Mouse (Mus musculus): ENCODE measurements around the gene Rsrp1.
"Not testable (repeated sequence)": the region's sequence is repeated elsewhere in the genome, so short reads cannot be mapped to it uniquely, and the experiment has no call there.

The Rsrp1 gene
- long read RNA-seq, experiment 1, transcript Rsrp1-201 (5 exons, 1,749 nt): minor isoform, 39 of 150 reads
- long read RNA-seq, experiment 1, transcript Rsrp1-204 (4 exons, 3,051 nt): major isoform, 77 of 150 reads
- long read RNA-seq, experiment 1, partial matches to known transcripts: 19 of 150 reads
- long read RNA-seq, experiment 1, other reads (novel, unspliced or antisense): 15 of 150 reads
- long read RNA-seq, experiment 2, transcript Rsrp1-201 (5 exons, 1,749 nt): major isoform, 118 of 211 reads
- long read RNA-seq, experiment 2, transcript Rsrp1-204 (4 exons, 3,051 nt): minor isoform, 55 of 211 reads
- long read RNA-seq, experiment 2, partial matches to known transcripts: 28 of 211 reads
- long read RNA-seq, experiment 2, other reads (novel, unspliced or antisense): 10 of 211 reads

DNA sequence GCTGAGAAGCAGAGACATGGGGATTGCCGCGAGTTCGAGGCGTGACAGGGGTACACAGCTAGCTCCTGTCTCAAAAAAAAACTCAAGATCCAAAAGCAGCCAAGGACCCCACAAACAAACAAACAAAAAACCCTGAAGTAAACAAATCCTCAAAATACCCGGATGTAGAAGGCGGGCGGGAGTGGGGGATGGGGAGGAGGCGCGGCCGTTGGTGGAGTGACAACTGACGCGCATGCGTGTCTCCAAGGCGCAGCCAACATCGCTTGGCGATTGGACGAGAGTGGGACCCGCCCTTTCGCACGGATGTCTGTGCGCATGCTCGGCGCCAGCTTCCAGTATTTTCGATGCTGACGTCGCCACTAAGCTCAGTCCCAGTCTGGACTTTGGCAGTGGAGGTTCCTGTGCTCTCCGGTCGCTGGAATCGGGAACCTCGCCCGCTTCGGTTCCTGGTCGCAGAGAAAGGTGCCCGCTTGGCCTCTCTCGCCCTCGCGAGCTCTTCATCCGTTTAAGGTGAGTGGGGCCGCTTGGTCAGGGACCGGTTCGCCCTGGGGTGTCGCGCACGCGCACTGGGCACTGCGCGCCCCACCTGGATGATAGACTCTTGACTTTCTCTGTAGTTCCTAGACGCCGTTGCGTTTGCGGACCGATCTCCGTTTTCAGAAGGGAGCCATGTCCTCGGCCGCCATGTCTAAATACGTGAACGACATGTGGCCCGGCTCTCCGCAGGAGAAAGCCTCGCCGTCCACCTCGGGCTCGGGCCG is at the start of gene Rsrp1:
TSS of gene Rsrp1 (plus strand) at position 335 of the 761 bp plus-strand sequence.
- intact Hi-C loops (cut with DNase I): no loop called here

DNA sequence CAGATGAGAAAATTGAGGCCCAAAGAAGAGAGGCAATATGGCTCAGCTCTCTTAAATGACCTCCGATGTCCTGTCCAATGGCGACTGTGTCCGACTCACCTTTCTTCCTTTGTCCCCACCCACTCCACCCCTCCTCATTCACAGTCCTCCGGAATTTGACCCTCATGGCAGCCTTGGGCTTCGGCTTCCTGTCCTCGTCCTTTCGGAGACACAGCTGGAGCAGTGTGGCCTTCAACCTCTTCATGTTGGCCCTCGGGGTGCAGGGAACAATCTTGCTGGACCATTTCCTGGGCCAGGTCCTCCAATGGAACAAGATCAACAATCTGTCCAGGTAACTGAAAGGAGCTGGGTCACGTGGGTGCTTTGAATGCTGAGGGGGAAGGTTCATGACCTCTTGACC is 47.2 kb upstream of the Rsrp1 start:
- intact Hi-C loops (cut with DNase I): loop anchor here (5.0 kb wide), 1 partner anchor 84 kb away; no protein-coding TSS in a partner anchor

DNA sequence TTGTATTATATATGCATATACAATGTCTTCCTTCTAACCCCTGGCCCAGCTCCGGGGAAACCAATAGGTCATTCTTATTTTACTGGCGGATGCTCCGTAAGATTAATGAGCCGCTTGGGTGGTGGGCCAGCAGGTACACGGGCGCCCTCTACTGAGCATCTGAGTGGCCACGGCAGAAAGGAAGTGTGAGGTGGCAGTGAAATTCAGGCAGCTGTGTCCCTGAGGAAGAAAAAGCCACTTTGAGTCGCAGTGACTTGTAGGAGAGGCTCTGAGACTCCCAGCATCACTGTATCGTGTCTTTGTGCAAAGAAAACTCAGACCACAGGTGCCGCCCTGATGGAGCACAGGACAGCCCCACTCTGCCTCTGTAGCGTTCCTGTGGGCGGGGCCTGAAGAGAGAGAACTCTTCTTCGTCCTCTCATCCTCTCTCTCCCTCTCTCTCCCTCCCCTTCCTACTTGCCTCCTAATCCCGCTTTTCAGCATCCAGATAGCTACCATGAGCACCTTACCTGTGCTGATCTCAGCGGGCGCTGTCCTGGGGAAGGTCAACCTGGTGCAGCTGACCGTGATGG is 43.9 kb upstream of the Rsrp1 start:
- intact Hi-C loops (cut with DNase I): loop anchor here (5.0 kb wide), 1 partner anchor 87 kb away; no protein-coding TSS in a partner anchor

DNA sequence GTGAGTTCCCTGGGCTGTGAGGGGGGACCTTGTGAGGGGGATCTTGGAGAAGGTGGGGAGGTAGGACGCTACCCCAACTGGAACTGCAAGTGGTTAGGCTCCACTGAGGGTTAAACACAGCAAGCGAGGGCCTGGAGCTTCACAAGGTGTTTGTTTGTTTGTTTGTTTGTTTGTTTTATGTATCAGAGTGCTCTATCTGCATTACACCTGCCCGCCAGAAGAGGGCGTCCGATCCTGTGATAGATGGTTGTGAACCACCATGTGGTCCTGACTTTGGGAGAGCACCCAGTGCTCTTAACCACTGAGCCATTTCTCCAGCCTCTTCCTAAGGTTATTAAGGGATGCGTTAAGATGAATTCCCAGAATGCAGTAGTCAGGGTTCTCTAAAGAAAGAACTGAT is 43.4 kb upstream of the Rsrp1 start:
- intact Hi-C loops (cut with DNase I): no loop called here

DNA sequence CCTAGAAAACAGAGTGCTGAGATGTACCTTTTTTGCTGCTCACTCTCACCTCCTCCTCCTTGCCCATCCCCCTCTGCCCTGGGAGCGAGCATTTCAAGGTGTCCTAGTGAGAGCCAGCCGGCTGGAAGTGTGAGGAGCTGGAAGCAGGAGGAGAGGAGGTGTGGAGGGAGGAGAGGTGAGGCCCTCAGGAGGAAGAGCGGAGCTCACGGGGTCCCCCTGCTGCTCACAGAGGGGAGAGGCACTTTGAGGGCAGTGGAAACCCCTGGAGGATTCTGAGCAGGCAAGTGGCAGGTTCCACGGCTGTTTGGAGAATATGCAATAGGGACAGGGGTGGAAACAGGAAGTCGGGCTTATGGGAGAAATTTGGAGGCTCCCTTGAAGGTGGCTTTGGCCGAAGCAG is 40.1 kb upstream of the Rsrp1 start:
- intact Hi-C loops (cut with DNase I): no loop called here

DNA sequence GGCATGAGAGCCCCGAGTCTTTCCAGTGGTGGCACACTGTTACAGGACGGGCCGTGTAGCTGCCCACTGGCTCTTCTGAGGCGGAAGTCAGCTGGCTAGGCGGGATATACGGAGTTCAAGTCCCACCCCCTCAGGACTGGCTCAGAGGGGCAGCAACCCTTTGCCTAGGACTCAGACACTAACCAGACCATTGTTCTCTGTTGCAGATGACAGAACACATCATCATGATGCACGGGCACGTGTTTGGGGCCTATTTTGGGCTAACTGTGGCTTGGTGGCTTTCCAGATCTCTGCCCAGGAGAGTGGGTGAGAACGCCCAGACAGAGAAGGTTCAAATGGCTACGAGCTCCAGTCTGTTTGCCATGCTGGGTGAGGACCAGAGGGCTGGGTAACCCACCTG is 39.6 kb upstream of the Rsrp1 start:
- intact Hi-C loops (cut with DNase I): no loop called here

DNA sequence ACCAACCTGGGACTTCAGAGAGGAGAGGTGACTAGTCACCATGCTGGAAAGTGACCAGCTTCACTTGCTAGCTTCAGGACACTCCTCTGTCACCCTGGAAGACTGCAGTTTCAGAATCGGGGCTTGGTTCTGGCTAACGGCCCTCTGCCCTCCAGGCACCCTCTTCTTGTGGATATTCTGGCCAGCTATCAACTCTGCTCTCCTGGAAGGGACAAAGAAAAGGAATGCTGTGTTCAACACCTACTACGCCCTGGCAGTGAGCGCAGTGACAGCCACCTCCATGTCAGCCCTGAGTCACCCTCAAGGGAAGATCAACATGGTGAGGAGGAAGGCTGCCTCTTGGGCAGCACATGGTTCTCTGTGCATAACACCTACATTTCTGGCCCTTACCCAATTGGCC is 39.0 kb upstream of the Rsrp1 start:
- intact Hi-C loops (cut with DNase I): no loop called here

DNA sequence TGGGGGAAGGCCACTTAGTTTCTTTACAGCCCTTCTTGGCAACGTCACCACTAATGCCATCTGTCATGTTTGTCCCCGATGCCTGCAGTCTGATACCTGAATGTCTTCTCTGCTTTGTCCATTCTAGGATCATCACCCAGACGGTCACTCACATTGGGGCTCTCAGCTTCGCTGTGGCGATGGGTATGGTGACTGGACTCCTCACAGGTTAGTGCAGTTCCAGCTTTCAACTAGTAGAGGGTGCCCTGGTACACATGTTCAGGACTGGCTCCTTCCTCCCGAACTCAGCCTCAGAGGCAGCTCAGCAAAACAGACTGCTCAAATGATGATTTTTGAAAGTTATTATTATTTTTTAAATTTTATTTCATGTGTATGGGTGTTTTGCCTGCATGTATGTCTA is 31.3 kb upstream of the Rsrp1 start:
- intact Hi-C loops (cut with DNase I): no loop called here

DNA sequence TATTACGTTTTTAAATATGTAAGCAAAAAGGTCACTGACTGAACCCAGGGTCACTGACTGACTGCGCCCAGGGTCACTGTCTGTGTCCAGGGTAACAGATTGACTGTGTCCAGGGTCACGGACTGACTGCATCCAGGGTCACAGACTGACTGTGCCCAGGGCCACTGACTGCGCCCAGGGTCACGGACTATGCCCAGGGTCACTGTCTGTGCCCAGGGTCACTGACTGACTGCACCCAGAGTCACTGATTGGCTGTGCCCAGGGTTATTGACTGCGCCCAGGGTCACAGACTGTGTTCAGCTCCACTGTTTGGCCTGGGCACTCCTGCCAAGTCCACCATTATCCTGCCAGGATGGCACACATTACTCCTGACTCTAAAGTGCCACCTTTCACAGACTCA is 26.1 kb upstream of the Rsrp1 start:
- intact Hi-C loops (cut with DNase I): no loop called here

DNA sequence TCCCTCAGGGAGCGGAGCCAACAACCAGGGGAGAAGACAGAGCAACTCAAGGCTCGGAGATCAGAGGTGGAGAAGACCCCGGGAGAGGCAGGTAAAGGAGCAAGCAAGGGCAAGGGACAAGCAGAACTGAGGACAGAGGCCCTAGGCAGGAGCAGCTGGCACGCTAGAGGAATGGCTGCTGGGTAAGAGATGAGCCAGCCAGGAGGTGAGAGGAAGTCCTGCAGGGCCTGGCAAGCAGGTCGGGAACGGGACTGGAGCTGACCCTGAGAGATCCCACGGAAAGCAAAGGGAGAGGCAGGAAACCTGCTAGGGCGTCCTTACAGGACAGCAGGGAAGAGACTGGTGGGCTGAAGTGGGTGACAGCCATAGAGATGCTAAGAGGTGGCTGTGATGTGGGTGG is 22.3 kb upstream of the Rsrp1 start:
- intact Hi-C loops (cut with DNase I): no loop called here

DNA sequence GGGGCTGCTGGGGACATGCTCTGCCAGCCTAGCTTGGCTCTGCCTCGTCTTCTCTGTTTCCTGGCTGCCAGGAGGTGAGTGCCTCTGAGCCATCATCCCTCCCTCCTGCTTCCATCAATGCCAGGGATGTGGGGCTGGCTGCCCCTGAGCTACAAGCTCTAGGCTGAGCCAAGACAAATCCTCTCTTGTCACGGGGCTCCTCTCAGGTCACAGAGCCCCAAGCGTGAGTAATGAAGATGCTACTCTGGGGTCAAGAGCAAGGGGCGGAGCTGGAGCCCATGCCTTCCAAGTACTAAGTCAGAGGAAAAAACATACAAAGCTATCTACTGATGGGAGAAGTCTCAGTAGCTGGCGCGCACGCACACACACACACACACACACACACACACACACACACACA is 20.3 kb upstream of the Rsrp1 start:
- intact Hi-C loops (cut with DNase I): no loop called here

DNA sequence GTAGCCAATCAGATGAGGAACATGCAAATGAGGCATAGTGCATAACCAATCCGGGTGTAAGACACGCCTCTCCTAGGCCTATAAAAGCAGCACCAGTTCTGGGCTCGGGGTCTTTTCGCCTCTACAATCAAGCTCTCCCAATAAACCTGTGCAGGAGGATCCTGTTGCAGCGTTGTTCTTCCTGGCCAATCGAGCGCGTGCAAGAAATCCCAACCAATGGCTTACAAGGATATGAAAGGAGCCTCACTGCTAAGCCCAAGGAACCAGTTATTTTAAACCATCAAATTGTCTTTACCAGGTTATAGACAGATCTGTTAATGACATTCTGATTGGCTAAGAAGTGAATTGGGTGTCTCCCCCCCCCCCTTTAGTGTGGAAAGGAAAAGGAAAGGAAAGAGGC is 12.0 kb upstream of the Rsrp1 start:
- intact Hi-C loops (cut with DNase I): not testable (repeated sequence)

DNA sequence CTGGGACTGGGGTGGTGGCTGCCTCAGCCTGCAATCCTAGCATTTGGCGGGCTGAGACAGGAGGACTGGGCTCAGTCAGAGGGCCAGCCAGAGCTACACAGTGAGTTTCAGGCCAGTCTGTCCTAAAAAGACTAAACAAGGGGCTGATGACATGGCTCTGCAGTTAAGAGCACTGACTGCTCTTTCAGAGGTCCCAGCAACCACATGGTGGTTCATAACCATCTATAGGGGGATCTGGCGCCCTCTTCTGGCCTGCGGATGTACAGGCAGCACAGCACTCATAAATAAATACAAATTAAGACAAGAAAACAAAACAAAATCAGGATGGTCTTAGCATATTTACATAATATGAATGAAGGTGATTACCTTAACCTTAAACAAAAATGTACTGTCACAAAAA is 10.0 kb upstream of the Rsrp1 start:
- intact Hi-C loops (cut with DNase I): no loop called here

DNA sequence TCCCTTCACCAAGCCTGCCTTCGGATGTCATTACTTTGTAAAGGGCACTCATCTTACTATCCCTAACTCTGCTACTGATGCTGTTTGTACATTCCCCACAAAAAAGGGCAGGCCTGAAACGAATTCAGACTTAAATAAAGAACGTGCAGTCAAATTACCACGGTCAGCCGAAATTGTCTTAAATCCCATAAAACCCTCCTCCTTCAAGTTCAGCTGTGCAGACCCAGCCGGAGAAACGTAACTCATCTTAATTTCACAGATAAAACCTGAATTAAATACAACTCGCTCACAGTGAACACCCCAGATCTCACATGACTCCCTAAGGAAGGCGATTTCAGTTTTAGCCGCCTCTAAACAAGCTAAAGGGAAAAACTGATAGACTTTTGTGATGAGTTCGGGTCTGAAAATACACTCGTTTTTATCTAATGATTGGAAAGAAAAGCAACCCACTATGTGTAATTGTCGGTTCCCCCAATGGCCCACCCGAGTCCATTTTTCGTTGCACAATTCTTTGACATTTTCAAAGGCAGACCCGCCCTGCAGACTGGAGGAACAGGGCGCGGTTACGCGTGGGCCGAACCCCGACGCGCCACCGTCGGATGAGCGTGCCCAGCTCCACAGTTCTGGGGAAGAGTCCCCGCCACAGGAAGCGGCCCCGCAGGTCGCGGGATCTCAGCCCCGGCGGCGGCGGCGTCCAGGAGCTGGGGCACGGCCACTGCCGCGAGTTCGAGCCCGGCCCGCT is 9.1 kb upstream of the Rsrp1 start:
- intact Hi-C loops (cut with DNase I): no loop called here

DNA sequence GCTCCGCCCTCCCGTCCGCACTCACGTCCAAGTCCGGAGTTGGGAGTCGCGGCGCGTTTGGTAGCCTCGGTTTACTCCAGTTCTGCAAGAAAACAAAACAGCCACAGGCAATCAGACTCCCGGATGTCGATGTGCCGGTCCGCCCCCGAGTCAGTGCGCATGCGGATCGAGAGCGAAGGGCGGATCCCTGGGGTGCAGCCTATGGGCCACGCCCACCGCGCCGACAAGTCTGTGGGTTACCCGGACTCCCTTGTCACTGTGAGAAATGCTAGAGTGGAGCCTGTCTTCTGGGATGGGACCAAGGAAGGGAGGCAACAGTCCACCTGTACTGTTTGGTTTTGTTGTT is 8.6 kb upstream of the Rsrp1 start, which contains the start of gene Tmem50a:
TSS of gene Tmem50a (minus strand) at position 161 of the 346 bp plus-strand sequence.
- intact Hi-C loops (cut with DNase I): no loop called here

DNA sequence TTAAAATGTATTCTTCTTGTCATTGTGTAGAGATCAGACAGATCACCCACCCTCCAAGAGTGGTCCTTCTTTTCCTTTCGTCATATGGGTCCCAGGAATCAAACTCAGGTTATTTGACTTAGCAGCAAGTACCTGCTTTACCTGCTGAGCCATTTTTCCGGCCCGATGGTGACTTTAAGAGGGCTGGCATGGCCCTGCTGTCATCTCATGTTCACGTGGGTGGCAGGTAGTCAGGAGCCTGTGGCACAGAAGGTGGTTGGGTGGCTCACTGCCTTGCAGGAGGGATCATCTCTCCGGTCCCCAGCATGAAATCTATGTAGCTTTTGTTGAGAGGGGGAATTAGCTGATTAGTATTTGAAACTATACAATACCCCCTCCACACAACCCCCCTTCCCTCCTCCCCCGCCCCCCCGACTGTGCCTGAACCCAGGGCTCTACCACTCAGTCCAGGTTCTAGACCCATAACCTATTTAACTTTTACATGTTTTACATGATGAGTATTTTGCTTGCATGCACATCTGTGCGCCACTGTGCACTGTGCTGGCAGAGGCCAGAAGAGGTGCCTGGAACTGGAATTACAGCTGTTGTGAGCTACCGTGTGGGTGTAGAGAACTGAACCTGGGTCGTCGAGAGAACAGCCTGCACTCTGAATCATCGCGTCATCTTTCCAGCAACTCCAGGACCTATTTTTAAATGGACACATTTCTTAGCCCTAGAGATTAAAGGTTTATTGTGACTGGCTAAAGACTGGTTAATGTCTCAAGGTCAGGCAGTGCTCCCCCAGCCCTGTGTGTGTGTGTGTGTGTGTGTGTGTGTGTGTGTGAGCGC is 8.0 kb upstream of the Rsrp1 start:
- intact Hi-C loops (cut with DNase I): no loop called here

DNA sequence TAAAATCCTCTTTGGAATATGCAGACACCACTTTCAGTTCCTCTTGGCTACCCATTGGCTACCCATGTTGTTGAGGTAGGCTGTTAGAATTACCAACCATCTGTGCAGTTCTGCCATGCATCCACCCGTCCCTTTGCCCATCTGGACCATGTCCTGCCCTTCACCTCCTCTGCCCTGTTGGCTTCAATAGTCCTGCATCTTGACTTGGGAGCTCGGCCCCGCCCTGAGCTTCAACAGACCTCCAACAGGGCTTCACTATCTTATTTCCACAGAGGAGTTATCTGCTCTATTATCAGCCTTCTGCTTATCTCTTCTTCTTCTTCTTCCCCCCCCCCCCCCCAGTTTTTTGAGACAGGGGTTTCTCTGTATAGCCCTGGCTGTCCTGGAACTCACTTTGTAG is 6.2 kb upstream of the Rsrp1 start:
- intact Hi-C loops (cut with DNase I): no loop called here

DNA sequence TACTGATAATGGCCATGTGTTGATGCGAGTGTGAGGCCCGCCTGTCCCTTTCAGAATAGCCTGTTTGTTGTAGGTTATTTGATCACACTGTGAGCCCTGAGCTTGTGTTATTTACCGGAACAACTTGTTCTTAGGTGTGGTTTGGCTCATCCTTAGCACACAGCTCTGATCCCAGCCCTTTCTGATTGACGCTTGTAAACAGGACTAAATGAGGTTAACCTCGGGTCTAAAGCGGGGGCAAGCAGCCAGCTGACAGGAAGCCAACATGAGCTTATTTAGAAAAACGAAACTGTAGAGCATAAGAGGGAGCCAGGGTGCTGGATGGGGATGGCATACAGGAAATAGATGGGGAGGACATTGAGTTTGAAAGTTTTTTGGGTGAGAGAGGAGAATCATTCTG is 5.0 kb upstream of the Rsrp1 start:
- intact Hi-C loops (cut with DNase I): no loop called here

DNA sequence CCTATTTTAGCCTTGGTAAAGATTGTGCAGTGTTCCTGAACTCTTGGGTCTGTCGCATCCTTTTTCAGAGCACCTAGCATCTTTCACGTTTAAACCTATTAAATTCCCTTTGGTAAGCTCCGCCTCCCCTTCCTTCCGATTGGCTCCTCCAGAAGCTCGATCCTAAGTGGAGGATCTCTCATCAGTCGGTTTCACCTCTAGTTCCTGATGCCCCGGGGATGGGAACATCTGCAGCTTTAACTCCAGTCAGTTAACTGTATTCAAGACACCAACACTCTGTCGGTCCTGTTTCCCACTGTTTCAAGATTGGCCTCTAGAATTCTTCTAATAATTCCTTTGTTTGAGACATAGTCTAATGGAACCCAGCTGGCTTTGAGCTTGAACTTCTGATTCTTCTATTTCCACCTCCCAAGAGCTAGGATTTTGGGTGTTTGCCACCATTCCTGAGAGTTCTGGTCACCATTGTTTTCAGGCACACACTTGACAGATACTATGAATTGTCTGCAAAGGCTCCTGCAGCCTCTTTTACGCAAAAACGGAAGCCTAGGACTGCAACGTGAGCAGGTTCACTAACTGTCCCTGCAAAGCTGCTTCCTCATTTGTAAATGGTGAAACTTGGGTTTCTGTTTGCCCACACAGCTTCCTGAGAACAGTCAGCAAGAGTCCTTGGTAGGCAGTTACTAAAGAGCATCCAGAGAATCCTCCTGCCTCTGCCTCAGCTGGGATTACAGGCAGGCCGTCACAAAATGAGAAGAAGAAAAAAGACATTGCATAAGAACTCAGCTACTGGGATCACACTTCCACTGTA is 3.5 kb upstream of the Rsrp1 start:
- intact Hi-C loops (cut with DNase I): no loop called here

DNA sequence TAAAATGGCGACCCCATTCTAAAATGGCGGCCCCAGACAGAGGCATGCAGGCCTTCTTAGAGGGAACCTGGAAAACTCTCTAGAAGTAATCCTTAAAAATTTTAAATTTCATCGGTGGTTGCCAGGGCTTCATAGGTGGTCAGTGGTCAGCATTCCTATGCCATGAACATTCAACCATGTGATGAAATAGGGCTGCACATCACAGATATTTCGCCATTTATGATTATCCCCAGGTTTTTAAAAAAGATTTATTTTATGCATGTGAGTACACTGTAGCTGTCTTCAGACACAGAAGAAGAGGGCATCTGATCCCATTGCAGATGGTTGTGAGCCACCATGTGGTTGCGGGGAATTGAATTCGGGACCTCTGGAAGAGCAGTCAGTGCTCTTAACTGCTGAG is 2.8 kb upstream of the Rsrp1 start:
- intact Hi-C loops (cut with DNase I): no loop called here

Data from adrenal gland (tissue).